Mouse (Mus musculus) gastrocnemius, adult 2 months (tissue): Measurements from ENCODE around the gene Shroom1. TPM values are rescaled to one million over a fixed set of nuclear protein-coding genes. Genes with fewer than 3 reads are reported as not detected.
A peak's percentile ranks its signal among the peaks of the same experiment; 100 is the strongest.
"Not testable (repeated sequence)": the region's sequence is repeated elsewhere in the genome, so short reads cannot be mapped to it uniquely, and the experiment has no call there.

Experiments
- DNase-seq: peaks from one replicate; pipeline ENCODE4 v3.0.0; 2022
- H3K27ac ChIP-seq: fragments of 200-600 bp; 2 replicates; pipeline ENCODE4 v1.8.1; 2022; ENCODE audit warnings: mild to moderate bottlenecking
- H3K4me3 ChIP-seq: fragments of 200-600 bp; 2 replicates; pipeline ENCODE4 v1.8.1; 2022; ENCODE audit warnings: mild to moderate bottlenecking, moderate library complexity
- CTCF ChIP-seq: fragments of 200-600 bp; IDR thresholded peaks from 2 replicates; pipeline ENCODE4 v1.8.1; 2022; ENCODE audit warnings: antibody characterized with exemption, mild to moderate bottlenecking, moderate library complexity
- intact Hi-C: fragments of 180-260 bp; cut with DNase I; formaldehyde crosslinking; loops from one replicate; pipeline ENCODE4 v1.15.1; 2025
- long read RNA-seq, 2 experiments: library from polyadenylated mRNA; stranded (forward); transcript quantifications; one replicate each; pipeline ENCODE4 v2.0.0; 2021
- total RNA-seq, 2 experiments: library from RNA; stranded (reverse); gene quantifications; 2 replicates each; pipeline ENCODE4 v1.2.3; 2021

The Shroom1 gene
- under 1 TPM; 0.36 to 0.54 TPM for total RNA-seq
- long read RNA-seq, experiment 1, partial matches to known transcripts, result 0 of 2 reads
- long read RNA-seq, experiment 1, other reads (novel, unspliced or antisense), result 1 of 2 reads
- long read RNA-seq, experiment 2, partial matches to known transcripts, result 0 of 3 reads
- long read RNA-seq, experiment 2, other reads (novel, unspliced or antisense), result 2 of 3 reads

DNA sequence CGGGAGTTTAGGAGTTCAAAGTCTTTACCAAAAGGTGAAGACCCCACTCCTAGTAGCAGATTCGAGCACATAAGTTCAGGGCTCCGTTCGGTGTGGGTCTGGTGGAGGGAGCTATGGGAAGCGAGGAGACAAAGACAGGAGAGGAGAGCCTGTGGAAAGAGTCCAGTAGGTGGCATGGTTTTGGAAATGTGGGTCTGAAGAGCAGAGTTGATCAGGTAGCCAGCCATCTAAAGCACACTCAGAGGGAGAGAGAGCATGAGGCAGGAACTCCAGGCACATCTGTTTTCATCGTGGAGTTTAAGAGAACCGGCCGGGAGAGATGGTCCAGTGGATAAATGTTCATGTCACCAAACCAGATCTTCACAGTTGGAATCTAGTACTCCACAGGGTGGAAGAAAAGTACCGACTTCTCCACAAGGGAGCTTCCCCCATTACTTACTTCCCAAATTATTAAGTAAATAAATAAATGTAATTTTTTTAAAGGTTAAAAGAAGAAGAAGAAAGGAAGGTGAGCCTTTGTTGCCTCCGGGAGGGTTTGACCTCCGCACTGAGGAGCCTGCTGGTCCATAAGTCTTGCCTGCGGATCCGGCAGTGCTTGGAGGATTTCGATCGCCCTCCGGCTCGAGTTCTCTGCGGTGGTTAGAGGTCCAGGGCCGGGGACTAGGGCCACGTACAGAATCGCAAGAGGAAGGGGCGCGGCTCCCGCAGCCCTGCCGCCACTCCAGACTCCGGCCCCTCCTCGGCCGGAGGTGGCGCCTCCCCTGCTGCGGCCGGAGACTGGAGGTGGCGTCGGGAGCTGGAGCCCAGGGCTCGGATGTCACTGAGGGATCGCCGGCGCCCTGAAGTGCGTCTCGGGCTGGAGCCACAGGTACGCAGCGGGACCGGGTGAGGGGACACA, at the start of gene Shroom1, which contains the start of gene Gm10447:
Gene Shroom1 (plus strand): TSS at position 732 of the 898 bp plus-strand sequence.
Gene Gm10447 (minus strand): TSS at position 637 of the 898 bp plus-strand sequence.
- TF ChIP-seq CTCF, result peak; percentile 59
- Histone ChIP-seq H3K4me3 (peak within 1 kb of the TSS; percentile 71), H3K27ac (peak within 1 kb of the TSS; percentile 61)
- peak; percentile 80 for DNase-seq
- intact Hi-C loops, result no loop called here

DNA sequence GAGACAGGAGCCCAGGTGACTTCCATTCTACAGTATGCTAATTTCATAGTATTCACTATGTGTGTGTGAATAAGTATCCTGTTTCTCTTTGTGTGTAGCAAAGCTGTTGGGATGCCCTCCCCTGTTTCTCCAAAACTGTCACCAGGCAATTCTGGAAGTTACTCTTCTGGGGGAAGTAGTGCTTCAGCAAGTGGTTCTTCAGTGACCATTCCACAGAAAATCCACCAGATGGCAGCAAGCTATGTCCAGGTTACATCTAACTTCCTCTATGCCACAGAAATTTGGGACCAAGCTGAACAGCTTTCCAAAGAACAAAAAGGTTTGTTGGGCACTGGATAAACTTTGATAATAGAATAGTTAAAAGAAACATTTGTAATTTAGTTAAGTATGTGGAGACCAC, 45.3 kb upstream of the Shroom1 start:
- no peak overlapping the region for H3K4me3 ChIP-seq
- H3K27ac ChIP-seq, result no peak overlapping the region
- TF ChIP-seq CTCF, result peak; percentile 72
- intact Hi-C loops, result no loop called here
- no peak for DNase-seq

DNA sequence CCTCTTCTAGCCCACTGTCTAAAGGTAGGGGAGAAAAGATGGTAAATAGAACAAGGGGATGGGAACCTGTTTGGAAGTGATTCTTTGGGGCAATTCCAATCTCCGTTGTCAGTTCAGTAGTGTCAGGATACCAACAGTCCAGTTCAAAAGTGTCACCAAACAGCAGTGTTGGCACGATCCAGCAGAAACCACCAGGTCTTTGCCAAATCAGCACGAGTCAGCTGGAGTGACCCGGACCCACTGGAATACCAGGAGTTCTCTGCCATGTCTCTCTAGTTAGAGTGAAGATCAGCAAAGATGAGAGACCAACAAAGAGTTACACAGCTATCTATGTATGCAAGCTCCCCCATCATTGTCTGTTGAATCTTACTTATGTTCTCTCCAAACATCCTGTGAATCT, 43.1 kb upstream of the Shroom1 start:
- Histone ChIP-seq H3K4me3 (no peak overlapping the region), H3K27ac (no peak overlapping the region)
- TF ChIP-seq CTCF, result no peak
- DNase-seq, result no peak
- intact Hi-C loops, result no loop called here

DNA sequence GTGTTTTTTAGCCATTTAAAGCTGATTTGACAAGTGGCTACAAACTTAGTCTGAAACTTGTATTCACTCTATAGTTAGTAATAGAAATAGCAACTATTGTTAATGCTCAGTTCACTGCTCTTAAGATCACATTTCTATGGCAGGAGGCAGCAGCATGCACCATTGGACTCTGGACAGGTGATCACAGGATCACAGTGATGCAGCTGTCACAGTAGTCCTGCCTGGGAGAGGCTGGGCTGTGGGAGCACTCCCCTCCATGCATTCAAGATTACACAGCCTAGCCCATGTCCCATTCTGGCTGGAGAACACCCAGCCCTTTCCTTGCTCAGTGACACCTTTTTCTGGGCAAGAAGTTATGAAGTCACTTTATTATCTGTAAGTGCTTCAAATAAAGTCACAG, 39.0 kb upstream of the Shroom1 start:
- no peak overlapping the region for H3K4me3 ChIP-seq
- H3K27ac ChIP-seq, result no peak overlapping the region
- intact Hi-C loops, result no loop called here
- no peak for DNase-seq
- TF ChIP-seq CTCF, result no peak

DNA sequence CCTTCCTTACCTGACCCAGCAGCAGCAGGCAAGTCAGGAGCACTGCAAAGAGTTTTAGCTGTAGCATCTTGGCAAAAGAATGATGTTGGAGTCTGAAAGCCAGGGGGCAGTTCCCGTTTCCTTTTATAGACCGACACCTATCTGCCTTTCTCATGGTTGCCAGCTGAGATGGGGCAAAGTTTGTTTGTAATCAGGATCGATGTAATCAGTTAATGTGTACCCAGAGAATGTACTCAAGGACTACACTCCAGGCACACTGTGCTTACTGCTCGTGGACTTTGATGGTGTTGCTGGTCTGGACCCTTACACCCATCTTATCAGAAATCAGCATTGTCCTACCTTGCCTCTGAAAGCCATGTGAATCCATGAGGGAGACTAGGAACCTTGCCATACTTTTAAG, 34.0 kb upstream of the Shroom1 start, which contains the start of gene Leap2:
Gene Leap2 (minus strand): TSS at position 135 of the 400 bp plus-strand sequence.
- no peak within 1 kb of the TSS for H3K27ac ChIP-seq
- no peak for DNase-seq
- intact Hi-C loops, result no loop called here
- no peak for TF ChIP-seq CTCF
- no peak within 1 kb of the TSS for H3K4me3 ChIP-seq

DNA sequence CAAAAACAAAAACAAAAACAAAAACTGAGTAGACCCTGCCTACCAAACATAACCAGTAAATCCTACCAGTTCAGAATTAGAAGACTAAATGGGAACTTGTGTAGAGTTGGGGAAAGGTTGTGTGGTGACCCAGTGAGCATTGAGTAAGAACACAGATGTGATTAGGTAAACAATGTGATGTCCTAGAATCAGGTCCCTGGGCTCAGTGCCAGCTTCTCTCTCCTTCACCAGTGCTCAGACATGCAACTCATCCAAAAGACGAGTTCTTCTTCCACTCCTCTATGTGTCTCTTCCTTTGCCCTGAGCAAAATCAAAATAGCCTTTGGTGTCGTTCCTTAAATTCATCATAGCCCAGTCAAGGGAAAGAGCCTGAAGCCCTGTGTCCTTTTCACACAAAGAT, 32.2 kb upstream of the Shroom1 start:
- TF ChIP-seq CTCF, result no peak
- intact Hi-C loops, result no loop called here
- DNase-seq, result no peak
- Histone ChIP-seq H3K27ac (no peak overlapping the region), H3K4me3 (no peak overlapping the region)

DNA sequence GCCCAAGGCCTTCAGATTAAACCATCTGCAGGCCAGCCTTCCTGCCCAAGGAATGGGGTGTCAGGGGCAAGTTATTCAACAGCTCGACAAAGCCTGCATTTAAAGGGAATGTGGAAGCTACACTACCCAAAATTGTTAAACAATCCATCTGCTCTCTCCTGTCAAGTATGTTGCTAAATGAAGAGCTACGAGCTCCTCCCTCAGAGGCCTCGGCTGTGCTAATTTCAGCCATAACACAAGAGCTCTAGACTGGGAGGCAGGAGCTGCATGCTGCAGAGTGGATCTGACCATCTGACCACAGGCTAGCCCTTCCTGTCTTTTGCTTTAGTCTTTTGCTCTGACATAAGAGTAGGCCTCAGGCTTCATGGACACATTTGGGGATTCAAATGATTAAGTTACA, 31.8 kb upstream of the Shroom1 start:
- Histone ChIP-seq H3K4me3 (no peak overlapping the region), H3K27ac (no peak overlapping the region)
- intact Hi-C loops, result no loop called here
- no peak for TF ChIP-seq CTCF
- DNase-seq, result no peak

DNA sequence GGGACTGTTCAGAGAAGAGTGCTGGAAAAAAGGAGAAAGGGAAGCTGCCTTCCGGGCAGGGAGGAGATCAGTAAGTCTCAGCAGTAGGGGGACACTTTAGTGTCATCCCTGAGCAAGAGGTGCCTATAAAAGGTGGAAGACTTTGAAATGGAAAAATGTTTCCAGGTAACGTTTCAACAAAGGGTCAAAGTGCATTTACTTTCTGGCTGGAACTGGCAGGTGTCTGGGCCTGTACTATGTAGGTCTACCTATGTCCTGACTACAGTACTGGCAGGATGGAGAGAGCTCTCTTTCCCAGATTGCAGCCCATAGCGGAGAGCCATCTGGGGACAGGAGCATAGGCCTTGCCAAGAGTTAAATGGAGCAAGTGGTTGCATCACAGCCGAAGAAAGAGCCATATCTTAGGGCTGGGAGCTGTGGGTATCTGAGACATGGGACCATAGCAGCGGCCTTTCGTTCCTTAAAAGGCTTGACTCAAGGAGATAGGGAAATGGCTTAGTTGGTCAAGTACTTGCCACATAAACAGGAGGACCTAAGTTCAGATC, 31.2 kb upstream of the Shroom1 start:
- no peak for DNase-seq
- no peak overlapping the region for H3K27ac ChIP-seq
- TF ChIP-seq CTCF, result no peak
- H3K4me3 ChIP-seq, result no peak overlapping the region
- intact Hi-C loops, result no loop called here

DNA sequence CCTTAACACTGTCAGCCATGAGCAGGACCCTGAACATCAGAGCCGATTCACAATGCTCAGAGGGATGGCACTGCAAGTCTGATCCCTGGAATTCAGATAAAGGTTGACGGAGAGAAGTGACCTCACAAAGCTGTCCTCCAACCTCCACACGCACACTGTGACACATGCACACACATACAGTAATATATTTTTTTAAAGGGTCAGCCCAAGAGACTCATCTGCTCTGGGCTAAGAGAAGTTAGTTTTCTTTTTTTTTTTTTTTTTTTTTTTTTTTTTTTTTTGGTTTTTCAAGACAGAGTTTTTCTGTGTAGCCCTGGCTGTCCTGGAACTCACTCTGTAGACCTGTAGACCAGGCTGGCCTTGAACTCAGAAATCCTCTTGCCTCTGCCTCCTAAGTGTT, 30.1 kb upstream of the Shroom1 start:
- DNase-seq, H3K4me3 ChIP-seq, intact Hi-C loops, H3K27ac ChIP-seq: not testable (repeated sequence)

DNA sequence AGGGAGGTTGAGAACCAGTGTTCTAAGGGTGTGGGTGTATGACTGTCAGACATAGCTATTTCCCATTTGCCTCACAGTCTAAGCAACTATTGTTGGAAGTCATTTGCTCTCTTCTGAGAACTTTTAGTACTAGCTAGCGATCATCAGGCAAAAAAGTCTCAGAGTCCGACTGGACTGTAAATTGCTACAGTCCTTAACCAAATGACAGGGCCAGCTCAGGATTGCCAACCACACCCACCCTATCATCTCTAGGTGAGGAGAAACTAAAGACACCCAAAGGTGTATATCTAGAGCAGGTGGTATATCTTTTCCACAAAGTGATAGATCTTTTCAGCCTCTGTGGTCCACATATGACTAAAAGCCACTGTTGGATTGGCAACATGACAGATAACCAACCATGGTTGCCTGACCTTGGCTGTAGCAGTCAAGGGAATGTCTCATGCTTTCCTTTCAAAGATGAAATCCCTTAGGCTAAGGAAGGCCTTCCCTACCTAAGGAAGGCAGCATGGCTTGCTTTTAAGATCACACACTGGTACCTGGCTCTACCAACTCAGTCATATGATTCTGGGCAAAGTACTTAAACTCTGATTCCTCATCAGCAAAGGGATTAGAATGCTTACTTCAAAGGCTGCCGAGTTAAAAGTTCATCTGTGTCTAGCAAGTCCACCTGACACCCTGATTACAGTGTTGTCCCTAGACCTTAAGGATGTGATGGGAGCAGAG, 28.9 kb upstream of the Shroom1 start:
- DNase-seq, result no peak
- Histone ChIP-seq H3K4me3 (no peak overlapping the region), H3K27ac (no peak overlapping the region)
- no peak for TF ChIP-seq CTCF
- intact Hi-C loops, result no loop called here

DNA sequence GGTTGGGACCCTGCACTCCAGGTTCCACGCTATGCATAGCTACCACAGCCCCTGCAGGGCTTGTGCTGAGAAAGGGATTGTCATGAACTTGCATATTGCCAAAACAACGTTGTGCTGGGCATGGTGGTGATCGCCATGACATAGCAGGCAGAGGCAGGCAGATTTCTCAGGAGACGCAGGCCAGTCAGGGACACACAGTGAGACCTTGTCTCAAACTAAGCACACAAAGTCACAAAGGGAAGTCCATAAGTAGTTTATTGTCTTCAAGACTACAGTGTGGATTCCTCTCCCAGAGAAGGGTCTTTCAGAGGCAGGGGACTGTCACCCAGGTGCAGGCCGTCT, 28.3 kb upstream of the Shroom1 start:
- no peak overlapping the region for H3K27ac ChIP-seq
- TF ChIP-seq CTCF, result no peak
- intact Hi-C loops, result no loop called here
- no peak overlapping the region for H3K4me3 ChIP-seq
- DNase-seq, result no peak

DNA sequence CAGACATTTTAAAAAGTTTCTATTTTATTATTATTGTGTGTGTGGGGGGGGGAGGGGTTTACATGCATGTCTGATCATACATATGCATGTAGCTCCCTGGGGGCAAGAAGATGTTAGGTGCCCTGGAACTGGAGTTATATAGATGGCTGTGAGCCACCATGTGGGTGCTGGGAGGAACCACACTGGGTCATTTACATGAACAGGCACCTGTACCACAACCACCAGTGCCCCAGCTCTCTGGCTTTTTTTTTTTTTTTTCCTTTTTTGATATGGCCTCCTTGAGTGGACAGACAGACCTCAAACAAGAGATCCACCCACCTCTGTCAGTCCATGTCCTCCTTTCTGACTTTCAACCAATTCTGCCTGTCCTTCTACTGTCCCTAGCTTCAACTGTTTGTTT, 27.8 kb upstream of the Shroom1 start:
- DNase-seq, result no peak
- H3K27ac ChIP-seq, result no peak overlapping the region
- intact Hi-C loops, result no loop called here
- peak overlapping the region; percentile 80 for H3K4me3 ChIP-seq
- TF ChIP-seq CTCF, result no peak

DNA sequence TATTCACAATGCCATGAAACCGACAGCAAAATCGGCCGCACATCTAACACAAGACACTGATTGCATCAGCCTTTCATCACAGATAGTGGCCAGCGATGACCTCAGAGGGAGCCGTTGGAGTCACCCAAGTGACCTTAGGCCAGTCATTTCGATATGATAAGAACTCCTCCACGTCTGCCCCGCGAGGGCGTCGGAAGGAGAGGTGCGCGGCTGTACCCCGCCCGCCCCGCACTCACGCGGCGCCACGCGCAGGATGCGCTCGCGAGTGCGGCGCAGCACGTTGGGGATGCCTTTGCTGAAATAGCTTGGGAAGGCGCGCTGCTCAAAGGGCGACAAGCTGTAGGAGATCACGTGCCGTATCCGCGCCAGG, 26.7 kb upstream of the Shroom1 start:
- DNase-seq, result no peak
- intact Hi-C loops, result loop anchor here (2.0 kb wide), 1 partner anchor 129 kb away; the partner anchor contains the start of gene Hspa4
- Histone ChIP-seq H3K4me3 (peak overlapping the region; percentile 80), H3K27ac (peak overlapping the region; percentile 97)
- no peak for TF ChIP-seq CTCF
